Mouse (Mus musculus): ENCODE data around the gene Ccdc184.

- TF ChIP-seq CTCF (IDR thresholded peaks at IDR 0.05; ENCODE audit: borderline replicate concordance, insufficient read depth, low read depth, low read length) (no peak), POLR2A (IDR thresholded peaks at IDR 0.05; ENCODE audit: borderline replicate concordance, insufficient read depth, low read length) (no peak)
These were observed 5.2 kb downstream of the Ccdc184 start for GRCm38 (mm10) chr15:98172113-98172512.

Measured in cerebellum, adult 2 months (tissue).